Mouse (Mus musculus): Measurements from ENCODE around the gene H3f3a. TPM values are rescaled to one million over a fixed set of nuclear protein-coding genes. Genes with fewer than 3 reads are reported as not detected.
A peak's percentile ranks its signal among the peaks of the same experiment; 100 is the strongest.

The H3f3a gene
- total RNA-seq, 2 experiments from 2014 or later = 1,208 to 1,574 TPM

DNA sequence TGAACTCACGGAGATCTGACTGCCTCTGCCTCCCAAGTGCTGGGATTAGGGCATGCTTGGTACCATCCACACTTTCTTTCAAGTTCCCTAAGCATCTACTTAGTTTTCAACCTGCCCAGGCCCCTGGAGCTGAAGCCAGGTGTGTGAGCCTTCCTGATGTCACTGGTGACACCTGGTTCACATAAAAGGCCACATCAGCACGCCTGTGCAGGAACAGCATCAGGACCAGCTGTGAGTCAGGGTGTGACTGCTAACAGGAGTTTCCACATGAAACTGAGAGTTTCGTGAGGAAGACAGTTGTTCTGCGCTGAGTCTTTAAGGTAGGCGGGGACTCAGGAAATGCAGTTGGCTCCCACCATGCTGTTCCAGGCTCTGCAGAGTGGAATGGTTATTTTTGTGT lies 48.4 kb downstream of the H3f3a start:
- ATAC-seq (replicated peaks; ENCODE audit: poor library complexity, severe bottlenecking) = no peak

DNA sequence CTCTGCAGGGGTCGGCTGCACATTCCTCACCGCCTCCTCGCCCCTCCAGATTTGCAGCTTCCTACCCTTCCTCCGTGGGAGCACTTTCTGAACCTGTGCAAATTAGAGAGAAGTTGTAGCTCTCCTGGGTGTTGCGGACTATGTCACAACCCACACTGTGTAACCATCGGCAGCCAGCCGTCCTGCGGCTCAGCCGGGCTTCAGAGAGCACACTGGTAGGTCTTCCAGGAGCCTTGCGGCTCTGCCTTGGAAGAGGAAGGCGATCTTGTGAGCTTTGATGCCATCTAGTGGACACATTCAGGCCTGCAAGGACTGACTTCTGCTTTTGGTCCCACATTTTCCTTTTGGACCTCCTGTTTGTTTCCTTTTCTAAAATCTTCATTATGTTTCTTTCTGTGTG lies 49.9 kb downstream of the H3f3a start:
- peak; percentile 64 for ATAC-seq (replicated peaks; ENCODE audit: poor library complexity, severe bottlenecking)

DNA sequence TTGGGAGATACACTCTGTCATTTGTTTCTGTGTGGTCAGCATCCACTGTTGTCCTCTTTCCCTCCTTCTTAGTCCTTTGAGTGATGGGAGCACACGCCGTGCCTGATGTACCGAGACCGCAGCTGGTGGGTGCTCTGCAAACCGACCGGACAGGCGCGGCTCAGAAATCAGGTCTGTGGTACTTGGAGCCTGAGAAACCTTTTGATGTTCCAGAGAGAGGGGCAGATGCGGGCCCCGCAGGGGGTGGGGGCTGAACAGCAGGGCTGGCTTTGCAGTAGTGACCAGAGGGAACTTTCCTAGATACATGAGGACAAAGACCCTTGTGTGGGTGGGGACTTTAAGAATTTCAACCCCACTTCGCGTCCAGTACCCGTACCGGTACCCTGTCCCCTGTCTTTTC lies 50.4 kb downstream of the H3f3a start:
- no peak for ATAC-seq (replicated peaks; ENCODE audit: poor library complexity, severe bottlenecking)

DNA sequence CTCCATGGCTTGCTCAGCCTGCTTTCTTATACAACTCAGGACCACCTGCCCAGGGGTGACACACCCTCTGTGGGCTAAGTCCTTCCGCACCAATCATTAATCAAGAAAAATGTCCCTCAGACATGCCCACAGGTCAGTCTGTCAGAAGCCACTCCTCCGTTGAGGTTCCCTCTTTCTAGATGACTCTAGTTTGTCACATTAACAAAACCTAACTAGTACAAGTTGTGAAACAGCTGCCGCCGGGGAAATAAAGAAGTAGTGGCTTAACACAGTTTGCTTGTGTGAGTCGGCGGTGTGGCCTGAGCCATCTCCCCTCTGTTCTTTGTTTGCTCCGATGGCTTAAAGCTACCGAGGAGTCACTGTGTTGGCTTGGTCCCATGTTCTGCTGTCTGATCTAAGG lies 51.1 kb downstream of the H3f3a start:
- peak; percentile 64 for ATAC-seq (replicated peaks; ENCODE audit: poor library complexity, severe bottlenecking)

GRCm38 (mm10) chr1:180762180-180762579 lies 51.6 kb downstream of the H3f3a start:
- ATAC-seq (replicated peaks; ENCODE audit: poor library complexity, severe bottlenecking) = no peak

DNA sequence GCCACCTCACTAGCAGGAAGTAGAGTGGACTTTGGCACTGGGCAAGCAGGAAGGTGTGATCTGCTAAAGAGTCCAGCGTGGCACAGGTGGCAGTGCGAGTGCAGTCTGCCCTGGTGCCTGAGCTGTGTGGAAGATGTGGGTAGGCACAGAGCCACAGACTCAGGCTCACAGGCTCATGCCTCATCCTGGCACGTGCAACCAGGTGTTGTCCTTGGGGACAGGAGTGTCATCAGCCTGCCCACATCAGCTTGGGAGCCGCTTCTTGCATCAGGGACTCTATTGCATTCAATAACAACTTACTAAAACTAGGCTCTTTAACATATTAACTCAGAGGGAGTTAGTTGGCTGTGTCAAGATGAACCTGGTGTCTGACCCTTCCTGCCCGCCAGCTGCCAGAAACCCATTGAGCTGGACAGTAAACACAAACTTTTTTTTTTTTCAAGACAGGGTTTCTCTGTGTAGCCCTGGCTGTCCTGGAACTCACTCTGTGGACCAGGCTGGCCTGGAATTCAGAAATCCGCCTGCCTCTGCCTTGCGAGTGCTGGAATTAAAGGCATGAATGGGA lies 55.7 kb downstream of the H3f3a start:
- no peak for ATAC-seq (replicated peaks; ENCODE audit: poor library complexity, severe bottlenecking)

- peak; percentile 51 for ATAC-seq (replicated peaks; ENCODE audit: poor library complexity, severe bottlenecking)
Measured at GRCm38 (mm10) chr1:180757252-180757955, 56.3 kb downstream of the H3f3a start.

DNA sequence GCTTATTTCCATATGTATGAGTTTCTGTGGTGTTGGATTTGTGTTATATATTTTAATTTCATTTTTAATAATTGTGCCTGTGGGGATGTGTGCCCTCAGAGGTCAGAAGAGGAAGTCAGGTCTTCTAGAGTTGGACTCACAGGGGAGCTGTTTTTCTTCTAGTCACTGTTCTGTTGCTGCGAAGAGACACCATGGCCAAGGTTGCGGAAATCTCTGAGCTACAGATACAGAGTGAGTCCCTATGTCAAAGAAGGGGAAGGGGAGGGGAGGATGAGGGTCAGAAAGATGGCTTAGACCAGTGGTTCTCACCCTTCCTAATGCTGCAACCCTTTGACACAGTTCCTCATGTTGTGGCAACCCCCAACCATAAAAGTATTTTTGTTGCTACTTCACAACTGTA lies 57.0 kb downstream of the H3f3a start:
- peak; percentile 70 for ATAC-seq (replicated peaks; ENCODE audit: poor library complexity, severe bottlenecking)

- ATAC-seq (replicated peaks; ENCODE audit: poor library complexity, severe bottlenecking) = no peak
Measured at GRCm38 (mm10) chr1:180754376-180754775, 59.4 kb downstream of the H3f3a start.

GRCm38 (mm10) chr1:180752115-180752514 lies 61.6 kb downstream of the H3f3a start:
- ATAC-seq (replicated peaks; ENCODE audit: poor library complexity, severe bottlenecking) = no peak

Other genes starting within 250 kb of the H3f3a start
- 120 and 129 TPM in 2 replicates for gene Parp1, start 245.0 kb downstream of the H3f3a start, total RNA-seq (2014; fragmentation: Nextera tagmentation)
- 173 and 204 TPM in 2 replicates for gene Parp1, start 245.0 kb downstream of the H3f3a start, total RNA-seq (2017)
- 21.2 and 30.4 TPM in 2 replicates for gene Lin9, start 172.8 kb downstream of the H3f3a start, total RNA-seq (2014; fragmentation: Nextera tagmentation)
- gene Lin9, start 172.8 kb downstream of the H3f3a start, total RNA-seq (2017) = 28.7 and 39.6 TPM in 2 replicates
- gene Mixl1, start 116.9 kb downstream of the H3f3a start, total RNA-seq (2014; fragmentation: Nextera tagmentation) = not detected in 2 replicates
- not detected in 2 replicates for gene Mixl1, start 116.9 kb downstream of the H3f3a start, total RNA-seq (2017)
- gene Acbd3, start 87.9 kb downstream of the H3f3a start, total RNA-seq (2014; fragmentation: Nextera tagmentation) = 23.5 and 26.5 TPM in 2 replicates
- gene Acbd3, start 87.9 kb downstream of the H3f3a start, total RNA-seq (2017) = 40.6 and 44.6 TPM in 2 replicates
- gene Sde2, start 37.2 kb upstream of the H3f3a start, total RNA-seq (2014; fragmentation: Nextera tagmentation) = 18.0 and 23.5 TPM in 2 replicates
- gene Sde2, start 37.2 kb upstream of the H3f3a start, total RNA-seq (2017) = 29.5 and 29.8 TPM in 2 replicates
- not detected in 2 replicates for gene Lefty2, start 79.2 kb upstream of the H3f3a start, total RNA-seq (2014; fragmentation: Nextera tagmentation)
- not detected in 2 replicates for gene Lefty2, start 79.2 kb upstream of the H3f3a start, total RNA-seq (2017)
- 48.7 and 53.2 TPM in 2 replicates for gene Pycr2, start 90.3 kb upstream of the H3f3a start, total RNA-seq (2014; fragmentation: Nextera tagmentation)
- 27.8 and 28.4 TPM in 2 replicates for gene Pycr2, start 90.3 kb upstream of the H3f3a start, total RNA-seq (2017)
- gene Lefty1, start 121.1 kb upstream of the H3f3a start, total RNA-seq (2014; fragmentation: Nextera tagmentation) = 1.5 TPM in 1 of 2 replicates, not detected in the other
- gene Lefty1, start 121.1 kb upstream of the H3f3a start, total RNA-seq (2017) = 0.47 TPM in 1 of 2 replicates, not detected in the other
- gene Tmem63a, start 128.4 kb upstream of the H3f3a start, total RNA-seq (2014; fragmentation: Nextera tagmentation) = 29.5 and 36.9 TPM in 2 replicates
- gene Tmem63a, start 128.4 kb upstream of the H3f3a start, total RNA-seq (2017) = 14.8 and 16.1 TPM in 2 replicates
- gene Ephx1, start 207.0 kb upstream of the H3f3a start, total RNA-seq (2014; fragmentation: Nextera tagmentation) = not detected in 2 replicates
- 0.13 and 2.1 TPM in 2 replicates for gene Ephx1, start 207.0 kb upstream of the H3f3a start, total RNA-seq (2017)
- not detected in 2 replicates for gene 9130409I23Rik, start 237.3 kb upstream of the H3f3a start, total RNA-seq (2014; fragmentation: Nextera tagmentation)
- gene 9130409I23Rik, start 237.3 kb upstream of the H3f3a start, total RNA-seq (2017) = not detected in 2 replicates